Mouse (Mus musculus): ENCODE results near the gene Slc2a3. TPM values are rescaled to one million over a fixed set of nuclear protein-coding genes. Genes with fewer than 3 reads are reported as not detected.
"Not testable (repeated sequence)": the region's sequence is repeated elsewhere in the genome, so short reads cannot be mapped to it uniquely, and the experiment has no call there.

Gene Slc2a3
- total RNA-seq, 2 experiments from 2014 or later = 110 to 121 TPM

GRCm38 (mm10) chr6:122763844-122764445 is 37.5 kb downstream of the Slc2a3 start:
- DNase-seq = no peak

GRCm38 (mm10) chr6:122762952-122763700 is 38.3 kb downstream of the Slc2a3 start:
- DNase-seq = no peak

DNA sequence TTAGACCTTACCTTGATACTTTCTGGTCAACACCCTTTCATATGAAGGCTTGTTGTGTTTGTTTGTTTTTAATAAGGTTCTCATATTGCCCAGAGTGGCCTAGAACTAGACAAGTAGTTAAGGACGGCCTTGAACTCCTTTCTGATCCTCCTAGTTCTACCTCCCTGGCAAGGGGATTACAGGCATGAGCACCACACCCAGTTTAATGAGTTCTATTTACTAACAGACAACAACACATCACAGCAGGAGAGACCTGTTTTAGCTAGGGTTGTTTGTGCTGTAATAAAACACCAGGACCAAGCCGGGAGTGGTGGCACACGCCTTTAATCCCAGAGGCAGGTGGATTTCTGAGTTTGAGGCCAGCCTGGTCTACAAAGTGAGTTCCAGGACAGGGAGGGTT is 39.0 kb downstream of the Slc2a3 start:
- no peak for DNase-seq

GRCm38 (mm10) chr6:122761901-122762300 is 39.5 kb downstream of the Slc2a3 start:
- no peak for DNase-seq

- peak; percentile 83 to 87 for DNase-seq
These were observed 40.3 kb downstream of the Slc2a3 start for GRCm38 (mm10) chr6:122761011-122761599.

DNA sequence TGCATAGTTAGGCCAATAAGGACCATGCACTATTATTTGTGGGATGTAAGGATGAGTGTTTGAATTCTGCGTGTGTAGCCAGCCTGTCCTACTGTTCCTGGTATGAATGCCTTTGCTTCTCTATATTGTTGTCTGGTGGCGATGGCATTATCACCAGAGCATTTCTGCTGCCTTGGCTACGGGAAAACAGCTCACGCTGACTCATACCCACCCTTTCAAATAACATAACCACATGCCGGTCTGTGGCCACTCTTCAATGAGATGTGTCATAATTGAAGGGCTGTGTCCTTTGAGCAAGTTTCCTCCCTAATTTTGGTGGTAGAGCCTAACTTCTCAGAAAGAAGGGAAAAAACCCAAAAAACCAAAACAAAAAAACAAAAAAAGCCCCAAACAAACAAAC is 42.7 kb downstream of the Slc2a3 start:
- DNase-seq = no peak

GRCm38 (mm10) chr6:122755913-122756312 is 45.5 kb downstream of the Slc2a3 start:
- DNase-seq = no peak

GRCm38 (mm10) chr6:122750579-122750978 is 50.9 kb downstream of the Slc2a3 start:
- no peak for DNase-seq

GRCm38 (mm10) chr6:122744505-122745249 is 56.8 kb downstream of the Slc2a3 start:
- no peak for DNase-seq

DNA sequence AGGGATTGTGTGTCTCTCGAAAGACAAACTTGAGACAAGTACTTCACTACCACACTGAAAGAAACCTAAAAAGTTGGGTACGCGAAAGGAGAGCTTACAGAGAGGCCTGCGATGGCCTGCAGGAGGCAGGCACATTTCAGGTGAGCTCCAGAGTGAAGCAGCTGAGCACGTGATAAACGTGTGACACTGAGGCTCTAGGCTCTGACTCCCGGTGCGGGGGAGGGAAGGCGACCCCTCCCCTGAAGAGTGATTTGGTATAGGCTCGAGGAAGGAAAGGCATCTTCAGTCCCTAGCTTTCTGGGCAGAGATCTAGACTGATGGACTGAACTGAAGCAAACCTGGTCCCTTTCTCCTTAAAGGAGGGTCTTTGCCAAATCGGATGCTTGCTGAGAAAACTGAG is 58.1 kb downstream of the Slc2a3 start:
- DNase-seq = no peak

DNA sequence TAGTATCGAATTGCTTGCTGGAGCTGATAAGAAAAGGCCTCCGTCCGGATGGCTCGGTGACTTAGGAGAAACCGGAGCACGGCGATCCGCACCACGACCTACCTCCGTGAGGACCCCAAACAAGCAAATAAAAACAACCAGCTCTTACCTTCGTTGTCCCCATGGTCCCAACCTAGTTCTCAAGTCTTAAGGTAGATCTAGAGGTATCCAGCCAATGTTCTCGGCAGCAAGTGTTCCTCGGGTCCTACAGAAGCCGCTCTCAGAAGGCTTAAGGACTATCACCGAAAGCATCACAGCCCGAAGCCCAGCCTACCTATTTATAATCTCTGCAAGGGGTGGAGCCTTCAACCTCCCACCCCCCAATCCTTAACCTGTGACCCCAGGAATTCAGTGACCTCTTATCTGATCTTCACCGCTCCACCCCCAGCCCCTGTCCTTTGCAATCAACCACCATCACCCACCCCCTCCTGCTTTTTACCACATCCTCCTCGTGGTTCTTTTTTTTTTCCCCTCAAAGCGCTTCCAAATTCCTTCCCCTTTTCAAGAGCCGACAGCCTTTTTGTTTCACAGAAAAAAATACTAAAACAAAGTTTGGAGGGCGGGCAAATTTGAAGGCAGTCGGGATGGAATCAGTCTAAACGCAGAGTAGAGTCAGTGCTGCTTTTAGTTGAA is 59.1 kb downstream of the Slc2a3 start:
- peak; percentile 64 to 68 for DNase-seq

DNA sequence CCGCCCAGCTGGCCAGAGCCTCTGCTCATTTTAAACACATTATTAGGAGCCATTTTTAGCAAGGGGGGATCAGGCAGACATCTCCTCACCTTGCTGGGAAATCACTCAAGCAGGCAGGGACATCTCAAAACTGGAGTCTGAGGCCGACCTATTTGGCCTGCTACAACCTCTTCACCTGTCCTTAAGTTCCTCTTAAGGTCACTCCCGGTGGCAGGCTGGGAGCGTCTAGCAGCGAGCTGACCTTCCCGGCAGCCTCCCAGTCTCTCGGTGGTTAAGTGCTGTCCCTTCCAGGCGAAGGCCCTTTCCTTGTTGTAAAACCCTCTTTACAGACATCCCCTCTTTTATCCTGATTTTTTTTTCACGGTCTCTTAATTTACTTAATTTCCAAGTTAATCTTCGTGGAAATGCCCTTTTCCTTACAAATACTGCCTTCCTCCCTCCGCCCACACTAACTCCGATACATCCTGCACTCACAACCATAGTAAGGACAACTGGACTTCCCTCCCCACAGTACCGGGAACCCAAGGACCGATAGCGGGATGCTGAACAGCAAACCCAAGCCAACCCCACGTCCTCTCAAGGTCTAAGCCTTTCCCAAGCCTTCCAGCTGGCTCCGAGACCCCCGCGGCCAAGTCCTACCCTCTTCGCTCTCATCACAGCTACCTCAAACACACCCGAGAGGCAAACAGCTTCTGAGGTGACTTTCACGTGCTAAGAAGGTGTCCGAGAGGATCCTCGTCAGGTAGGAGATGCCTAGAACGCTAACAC is 59.8 kb downstream of the Slc2a3 start:
- no peak for DNase-seq

DNA sequence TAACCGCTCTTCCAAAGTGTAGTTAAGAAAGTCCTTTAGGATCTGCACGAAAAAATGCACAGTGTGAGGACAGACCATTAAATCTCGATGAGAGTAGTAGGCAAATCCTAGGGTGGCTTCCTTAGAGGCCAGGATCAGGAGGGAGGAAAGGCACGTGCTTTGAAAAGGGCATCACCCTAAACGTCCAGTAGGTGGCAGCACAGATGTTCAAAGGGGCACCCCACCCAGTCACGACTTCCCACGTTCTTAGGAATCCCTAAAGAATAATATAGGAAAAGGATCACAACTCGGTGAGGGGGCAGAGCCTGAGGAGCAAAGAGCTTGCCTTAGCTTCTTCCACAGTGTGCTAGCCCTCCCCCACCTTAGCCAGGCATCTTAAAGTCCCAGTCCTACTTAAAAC is 61.5 kb downstream of the Slc2a3 start:
- peak; percentile 50 to 61 for DNase-seq

DNA sequence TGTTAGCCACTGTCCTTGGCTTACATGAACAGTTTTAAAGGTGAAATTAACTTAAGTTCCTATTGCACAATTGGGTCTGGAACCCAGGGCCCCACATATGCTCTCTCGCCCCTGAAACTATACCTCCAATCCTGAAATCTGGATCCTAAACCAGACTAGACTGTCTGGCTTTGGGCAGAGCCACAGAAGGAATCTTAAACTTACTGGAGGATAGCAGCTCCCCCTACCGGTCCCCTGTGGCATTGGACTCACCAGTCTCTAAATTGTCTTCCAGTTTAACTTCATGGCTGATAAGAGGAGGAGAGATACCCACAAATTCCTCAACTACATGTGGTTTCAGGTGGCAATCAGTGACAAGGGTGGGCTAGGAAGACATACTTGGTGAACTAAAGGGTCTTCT is 81.5 kb downstream of the Slc2a3 start:
- peak; percentile 66 to 72 for DNase-seq

DNA sequence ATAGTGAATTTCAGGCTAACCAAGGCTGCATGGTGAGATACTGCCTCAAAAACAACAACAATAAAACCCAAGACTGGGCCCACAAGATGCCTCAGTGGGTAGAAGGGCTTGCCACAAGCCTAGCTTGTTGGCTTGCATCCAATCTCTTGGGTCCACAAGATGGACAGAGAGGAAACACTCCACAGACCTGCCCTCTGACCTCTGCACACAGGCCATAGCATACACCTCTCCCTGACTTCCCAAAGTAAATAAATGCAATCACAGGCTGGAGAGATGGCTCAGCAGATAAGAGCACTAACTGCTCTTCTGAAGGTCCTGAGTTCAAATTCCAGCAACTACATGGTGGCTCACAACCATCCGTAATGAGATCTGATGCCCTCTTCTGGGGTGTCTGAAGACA is 83.2 kb downstream of the Slc2a3 start:
- DNase-seq = not testable (repeated sequence)

DNA sequence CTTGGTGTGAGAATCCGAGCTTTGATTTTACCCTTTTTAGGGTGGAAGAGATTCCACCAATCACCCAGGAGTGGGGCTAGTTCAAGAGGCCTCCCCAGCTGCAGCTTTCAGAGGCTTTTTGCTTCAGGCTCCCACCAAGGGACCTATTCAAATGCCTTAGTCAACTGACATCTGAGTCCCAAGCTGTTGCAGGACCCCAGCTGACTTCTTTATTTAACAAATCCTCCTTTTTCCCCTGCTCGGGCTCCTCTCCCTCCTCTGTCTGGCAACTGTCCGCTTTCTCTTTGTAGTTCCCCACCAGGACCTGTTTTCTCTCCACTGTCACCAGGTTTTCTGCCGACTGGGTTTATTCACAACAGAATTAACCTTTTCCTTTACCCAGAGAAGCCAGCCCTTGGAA is 85.6 kb downstream of the Slc2a3 start:
- no peak for DNase-seq

DNA sequence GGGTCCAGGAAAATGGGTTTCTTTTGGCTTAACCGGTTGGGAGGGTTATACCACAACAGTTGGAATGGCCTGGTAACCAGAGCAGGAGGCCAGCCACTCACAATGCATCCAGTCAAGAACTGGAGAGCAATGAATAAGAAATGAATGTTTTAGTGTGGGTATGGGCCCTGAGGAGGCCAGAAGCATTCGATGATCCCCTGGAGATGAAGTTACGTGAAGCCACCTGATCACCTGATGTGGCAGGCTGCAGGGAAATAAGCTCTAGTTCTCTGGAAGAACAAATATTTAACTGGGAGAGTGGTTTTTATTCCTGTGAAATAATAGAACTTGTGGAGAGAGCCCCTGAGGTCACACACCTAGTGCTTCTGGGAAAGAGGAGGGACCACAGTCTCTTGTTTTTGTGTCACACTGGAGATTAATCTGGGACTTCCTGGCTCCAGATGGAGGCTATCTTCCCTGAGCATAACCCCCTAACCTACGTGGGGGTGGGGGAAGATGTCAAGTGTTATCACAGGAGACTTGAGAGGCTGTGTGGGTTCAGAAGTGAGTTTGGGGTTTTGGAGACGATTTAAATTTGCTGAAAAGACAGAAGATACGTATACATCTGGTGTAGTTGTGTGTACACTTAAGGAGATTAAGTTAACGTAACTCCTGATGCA is 86.6 kb downstream of the Slc2a3 start:
- DNase-seq = no peak

DNA sequence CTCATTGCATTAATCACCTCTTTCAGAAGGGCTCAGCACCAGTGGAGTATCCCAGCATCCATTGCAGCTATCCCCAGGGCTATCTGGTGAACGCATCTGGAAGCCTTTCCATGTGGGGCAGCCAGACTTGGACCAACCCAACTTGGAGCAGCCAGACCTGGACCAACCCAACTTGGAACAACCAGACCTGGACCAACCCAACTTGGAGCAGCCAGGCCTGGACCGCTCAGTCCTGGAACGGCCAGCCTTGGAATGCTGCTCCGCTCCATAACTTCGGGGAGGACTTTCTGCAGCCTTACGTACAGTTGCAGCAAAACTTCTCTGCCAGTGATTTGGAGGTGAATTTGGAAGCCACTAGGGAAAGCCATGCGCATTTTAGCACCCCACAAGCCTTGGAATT is 88.3 kb downstream of the Slc2a3 start:
- DNase-seq = not testable (repeated sequence)

DNA sequence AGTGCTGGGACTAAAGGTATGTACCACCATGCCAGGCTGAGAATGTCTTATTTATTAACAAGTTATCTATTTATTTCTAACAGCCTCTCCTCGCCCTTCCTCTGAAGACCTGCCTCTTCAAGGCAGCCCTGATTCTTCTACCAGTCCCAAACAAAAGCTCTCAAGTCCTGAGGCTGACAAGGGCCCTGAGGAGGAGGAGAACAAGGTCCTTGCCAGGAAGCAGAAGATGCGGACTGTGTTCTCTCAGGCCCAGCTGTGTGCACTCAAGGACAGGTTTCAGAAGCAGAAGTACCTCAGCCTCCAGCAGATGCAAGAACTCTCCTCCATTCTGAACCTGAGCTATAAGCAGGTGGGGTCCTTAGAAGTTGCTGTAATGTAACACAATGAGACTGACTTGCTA is 90.0 kb downstream of the Slc2a3 start:
- DNase-seq = no peak

- no peak for DNase-seq
These were observed 92.6 kb downstream of the Slc2a3 start for GRCm38 (mm10) chr6:122708826-122709225.
